Mouse (Mus musculus) erythroblast, embryonic 14.5 days (primary cell): ENCODE data around the gene Kat6b. TPM values are rescaled to one million over a fixed set of nuclear protein-coding genes. Genes with fewer than 3 reads are reported as not detected.
"Not testable (repeated sequence)": the region's sequence is repeated elsewhere in the genome, so short reads cannot be mapped to it uniquely, and the experiment has no call there.

Experiments used
- H3K27me3 ChIP-seq: 2 replicates; pipeline ENCODE4 v1.6.1; 2012; ENCODE audit warnings: inconsistent platforms; ENCODE audit not compliant: control insufficient read depth
- H3K36me3 ChIP-seq: 2 replicates; pipeline ENCODE4 v1.6.1; 2012; ENCODE audit warnings: mild to moderate bottlenecking, inconsistent platforms; ENCODE audit not compliant: control insufficient read depth
- H3K4me1 ChIP-seq: 2 replicates; pipeline ENCODE4 v1.6.1; 2012; ENCODE audit warnings: inconsistent platforms; ENCODE audit not compliant: control insufficient read depth
- H3K4me3 ChIP-seq: replicated peaks from 2 replicates; pipeline ENCODE3; 2012; ENCODE audit warnings: moderate library complexity, mild to moderate bottlenecking, inconsistent platforms
- H3K9me3 ChIP-seq: 2 replicates; pipeline ENCODE4 v1.6.1; 2012; ENCODE audit warnings: low read length, inconsistent platforms, mixed read lengths; ENCODE audit not compliant: control insufficient read depth
- GATA1 ChIP-seq: IDR thresholded peaks from 2 replicates; pipeline ENCODE4 v1.6.1; 2012; ENCODE audit warnings: low read length, inconsistent platforms, mixed read lengths
- TAL1 ChIP-seq: IDR thresholded peaks from 3 replicates; pipeline ENCODE4 v1.6.1; 2012; ENCODE audit warnings: low read length, inconsistent platforms, mixed read lengths
- polyA plus RNA-seq: library from polyadenylated mRNA; stranded (reverse); fragments of >175 nt; gene quantifications from 2 replicates; pipeline ENCODE4 v1.2.3, GENCODE M21; 2012

The Kat6b gene
- polyA plus RNA-seq, 1 experiment: 0.10 TPM

DNA sequence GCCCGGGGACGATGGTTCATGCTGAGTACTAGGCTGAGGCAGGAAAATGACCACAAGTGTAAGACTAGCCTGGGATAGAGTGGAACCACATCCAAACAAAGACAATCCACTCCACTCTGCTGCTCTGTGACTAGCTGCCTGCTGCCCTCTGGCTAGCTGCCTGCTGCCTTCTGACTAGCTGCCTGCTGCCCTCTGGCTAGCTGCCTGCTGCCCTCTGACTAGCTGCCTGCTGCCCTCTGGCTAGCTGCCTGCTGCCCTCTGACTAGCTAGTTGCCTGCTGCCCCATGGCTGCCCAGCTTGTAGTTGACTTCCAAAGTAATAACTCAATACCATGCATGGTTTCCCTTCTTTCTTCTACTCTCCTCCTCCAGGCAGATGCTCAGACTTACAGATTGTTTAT, 4.1 kb upstream of the Kat6b start:
- no peak for TF ChIP-seq TAL1
- no peak for TF ChIP-seq GATA1
- Histone ChIP-seq H3K4me1 (peaks cover 4% of the 10 kb centered on the region), H3K4me3 (no peak overlapping the region), H3K36me3 (no peaks in the 10 kb centered on the region), H3K27me3 (no peaks in the 10 kb centered on the region), H3K9me3 (no peaks in the 10 kb centered on the region)

DNA sequence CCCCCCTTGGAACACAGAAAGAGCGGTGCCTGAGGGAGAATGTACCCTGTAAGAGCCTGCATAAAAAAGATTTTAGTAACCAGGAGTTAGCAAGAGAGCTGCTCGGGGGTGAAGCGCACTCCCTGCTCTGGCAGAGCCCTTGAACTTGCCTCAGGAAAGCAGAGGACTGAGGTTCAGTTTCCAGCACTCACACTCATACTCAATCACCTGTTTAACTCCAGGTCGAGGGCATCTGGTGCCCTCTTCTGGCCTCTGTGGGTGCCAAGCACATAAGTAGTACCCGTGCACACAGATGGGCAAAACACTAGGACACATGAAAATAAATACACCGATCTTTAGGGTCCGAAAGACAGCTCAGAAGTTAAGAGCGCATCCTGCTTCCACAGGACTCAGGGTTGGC, 1.7 kb upstream of the Kat6b start:
- no peaks in the 10 kb centered on the region for H3K36me3 ChIP-seq
- TF ChIP-seq TAL1 (no peak), GATA1 (no peak)
- no peaks in the 10 kb centered on the region for H3K9me3 ChIP-seq
- H3K4me3 ChIP-seq: no peak overlapping the region
- peaks cover 4% of the 10 kb centered on the region for H3K4me1 ChIP-seq
- H3K27me3 ChIP-seq: no peaks in the 10 kb centered on the region

DNA sequence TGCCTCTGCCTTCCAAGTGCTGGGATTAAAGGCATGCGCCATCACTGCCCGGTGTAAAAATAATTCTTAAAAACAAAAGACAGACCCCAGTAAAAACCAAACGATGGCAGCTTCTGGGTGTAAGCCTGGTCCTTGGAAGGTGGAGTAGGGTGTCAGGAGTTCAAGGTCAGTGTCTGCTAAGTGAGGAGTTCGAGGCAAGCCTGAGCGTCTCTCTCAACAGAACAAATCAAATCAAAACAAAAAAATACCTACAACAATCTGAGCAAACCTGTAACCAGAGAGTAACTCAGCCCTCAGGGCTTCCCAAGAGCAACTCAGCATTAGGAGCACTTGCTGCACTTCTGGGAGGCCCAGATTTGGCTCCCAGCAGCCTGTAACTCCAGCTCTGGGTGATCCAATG, 1.0 kb upstream of the Kat6b start:
- TF ChIP-seq TAL1 (no peak), GATA1 (no peak)
- peaks cover 4% of the 10 kb centered on the region for H3K4me1 ChIP-seq
- no peaks in the 10 kb centered on the region for H3K36me3 ChIP-seq
- H3K4me3 ChIP-seq: no peak overlapping the region
- H3K9me3 ChIP-seq: no peaks in the 10 kb centered on the region
- H3K27me3 ChIP-seq: no peaks in the 10 kb centered on the region

DNA sequence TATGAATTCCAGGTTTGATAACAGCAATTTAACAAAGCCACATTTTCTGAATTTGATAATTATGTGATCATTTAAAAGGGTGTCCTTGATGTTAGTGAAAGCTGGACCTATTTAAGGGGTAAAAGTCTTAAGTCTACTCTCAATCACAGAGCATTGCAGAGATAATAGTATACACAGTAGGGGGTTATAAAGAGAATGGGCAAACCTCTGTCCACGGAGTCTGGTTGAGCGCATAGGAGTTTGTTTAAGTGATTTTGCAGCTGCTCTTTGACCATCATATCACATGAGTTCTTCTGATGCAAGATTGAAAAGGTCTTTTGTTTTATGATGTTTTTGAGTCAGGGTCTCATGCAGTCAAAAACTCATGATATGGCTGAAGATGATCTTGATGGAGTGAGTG, 3.0 kb downstream of the Kat6b start:
- Histone ChIP-seq H3K4me1 (no peaks in the 10 kb centered on the region), H3K4me3 (no peak overlapping the region), H3K27me3 (no peaks in the 10 kb centered on the region), H3K36me3 (no peaks in the 10 kb centered on the region), H3K9me3 (no peaks in the 10 kb centered on the region)
- TF ChIP-seq GATA1 (no peak), TAL1 (no peak)

DNA sequence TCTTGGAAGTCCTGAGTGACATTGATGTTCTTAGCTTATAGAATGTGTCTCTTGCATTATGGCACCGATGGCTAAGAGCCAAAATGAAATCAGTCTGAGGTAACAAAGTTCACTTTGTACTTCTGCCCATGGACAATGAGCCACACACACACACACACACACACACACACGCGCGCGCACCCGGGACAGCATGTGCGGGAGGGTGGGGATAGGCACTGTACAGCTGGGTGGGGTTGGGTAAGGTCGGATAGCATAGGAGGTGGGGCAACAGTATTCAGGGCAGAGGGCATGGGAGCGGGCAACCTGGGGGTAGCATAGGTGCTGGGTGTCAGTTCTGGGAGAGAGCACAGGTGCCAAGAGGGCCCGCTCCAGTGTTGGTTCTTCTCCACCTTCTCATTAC, 3.5 kb downstream of the Kat6b start:
- Histone ChIP-seq H3K27me3 (no peaks in the 10 kb centered on the region), H3K9me3 (no peaks in the 10 kb centered on the region), H3K4me1 (no peaks in the 10 kb centered on the region), H3K4me3 (no peak overlapping the region), H3K36me3 (no peaks in the 10 kb centered on the region)
- TF ChIP-seq TAL1 (no peak), GATA1 (no peak)

DNA sequence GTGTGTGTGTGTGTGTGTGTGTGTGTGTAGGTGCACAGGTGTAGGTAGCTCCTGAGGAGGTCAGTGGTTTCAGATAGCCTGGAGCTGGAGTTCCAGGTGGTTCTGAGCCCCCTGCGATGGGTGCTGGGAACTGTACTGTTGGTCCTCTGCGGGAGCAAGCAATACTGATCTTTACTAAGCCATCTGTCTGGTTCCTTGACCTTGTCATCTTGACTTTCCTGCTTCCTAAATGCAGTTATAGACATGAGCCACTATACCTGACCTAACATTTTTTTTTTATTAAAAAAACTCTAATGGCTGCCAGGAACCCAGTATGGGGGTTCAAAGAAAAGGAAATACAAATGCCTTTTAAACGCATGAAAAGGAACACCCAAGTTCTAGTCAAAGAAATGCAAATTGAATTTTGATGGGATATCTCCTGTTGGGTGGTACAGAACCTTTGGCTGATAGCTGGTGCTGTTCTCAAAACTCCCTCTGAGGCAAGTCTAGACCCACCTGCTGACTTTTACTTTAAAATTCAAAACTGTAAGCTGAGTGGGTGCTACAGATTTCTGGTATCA, 4.8 kb downstream of the Kat6b start:
- Histone ChIP-seq H3K4me1 (no peaks in the 10 kb centered on the region), H3K36me3 (no peaks in the 10 kb centered on the region), H3K4me3 (no peak overlapping the region), H3K9me3 (no peaks in the 10 kb centered on the region), H3K27me3 (no peaks in the 10 kb centered on the region)
- TF ChIP-seq TAL1: no peak
- TF ChIP-seq GATA1: no peak

DNA sequence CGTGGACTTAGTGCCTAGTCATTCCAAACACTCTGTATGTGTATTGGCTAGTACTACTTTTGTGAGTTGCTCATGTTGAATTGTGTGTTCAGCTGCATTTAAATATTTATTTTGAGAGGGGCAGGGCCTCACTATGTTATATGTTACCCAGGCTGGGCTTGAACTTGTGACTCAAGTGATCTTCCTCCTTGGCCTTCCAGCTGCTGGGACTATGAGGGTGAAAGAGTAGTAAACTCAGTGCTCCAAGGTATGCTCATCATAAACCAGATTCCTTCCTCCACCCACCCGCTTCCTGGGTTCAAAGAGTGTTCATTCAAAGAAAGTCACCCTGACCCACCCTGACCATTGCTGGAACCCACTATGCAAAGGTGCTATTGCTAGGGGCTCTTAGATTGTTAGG, 5.9 kb downstream of the Kat6b start:
- not testable (repeated sequence) for H3K4me1 ChIP-seq, H3K27me3 ChIP-seq, H3K9me3 ChIP-seq, H3K36me3 ChIP-seq, H3K4me3 ChIP-seq

DNA sequence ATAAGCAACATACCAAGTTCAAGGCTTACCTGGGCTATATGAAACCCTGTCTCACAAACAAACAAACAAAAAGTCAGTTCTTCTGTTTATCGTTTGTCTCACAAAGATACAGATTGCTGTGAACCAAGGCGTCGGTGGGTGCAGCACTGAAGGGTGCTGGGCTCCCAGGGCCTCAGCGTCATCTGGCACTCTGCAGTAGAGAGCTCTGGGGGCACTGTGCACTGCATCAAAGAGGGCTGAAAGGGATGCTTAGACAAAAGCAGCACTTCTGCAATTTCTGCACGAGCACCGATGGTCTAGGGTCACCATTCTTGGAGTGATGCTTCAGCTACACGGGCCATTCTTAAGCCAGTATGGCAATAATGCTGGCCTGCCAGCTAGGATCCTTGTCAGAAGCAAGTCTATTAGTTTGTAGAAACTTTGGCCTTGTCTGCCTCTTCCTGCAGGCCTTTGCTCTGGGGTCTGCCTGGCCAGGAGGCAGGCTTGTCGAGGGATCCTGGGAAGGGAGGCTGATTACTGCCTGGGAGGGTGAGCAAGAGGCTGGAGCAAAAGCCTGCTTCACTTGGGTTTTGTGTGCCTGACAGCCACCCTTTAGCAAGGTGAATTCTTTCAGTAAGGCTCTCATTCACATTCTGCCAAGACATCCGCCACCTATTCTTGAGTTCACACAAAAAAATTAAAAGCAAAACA, 7.3 kb downstream of the Kat6b start:
- not testable (repeated sequence) for H3K4me1 ChIP-seq, H3K36me3 ChIP-seq, H3K27me3 ChIP-seq, H3K4me3 ChIP-seq, H3K9me3 ChIP-seq

DNA sequence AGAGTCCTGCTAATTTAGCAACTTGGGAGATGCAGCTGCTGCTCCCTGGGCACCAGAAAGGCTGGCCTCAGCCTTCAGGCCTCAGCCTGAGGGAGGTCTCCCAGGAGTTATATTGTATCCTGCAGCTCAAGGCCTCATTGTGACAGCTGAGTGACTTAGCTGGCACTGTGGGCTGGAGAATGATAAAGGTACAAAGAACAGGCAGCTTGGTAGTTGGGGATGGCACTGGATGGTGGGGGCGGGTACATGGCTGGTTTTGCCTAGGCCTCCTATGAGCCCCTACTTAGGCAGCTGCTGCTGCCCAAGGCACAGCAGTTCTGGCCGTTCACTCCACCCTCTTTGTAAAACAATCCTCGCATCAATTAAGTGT, 7.9 kb downstream of the Kat6b start:
- H3K9me3 ChIP-seq: no peaks in the 10 kb centered on the region
- H3K4me3 ChIP-seq: no peak overlapping the region
- H3K27me3 ChIP-seq: no peaks in the 10 kb centered on the region
- no peaks in the 10 kb centered on the region for H3K4me1 ChIP-seq
- no peaks in the 10 kb centered on the region for H3K36me3 ChIP-seq
- no peak for TF ChIP-seq GATA1
- TF ChIP-seq TAL1: no peak

DNA sequence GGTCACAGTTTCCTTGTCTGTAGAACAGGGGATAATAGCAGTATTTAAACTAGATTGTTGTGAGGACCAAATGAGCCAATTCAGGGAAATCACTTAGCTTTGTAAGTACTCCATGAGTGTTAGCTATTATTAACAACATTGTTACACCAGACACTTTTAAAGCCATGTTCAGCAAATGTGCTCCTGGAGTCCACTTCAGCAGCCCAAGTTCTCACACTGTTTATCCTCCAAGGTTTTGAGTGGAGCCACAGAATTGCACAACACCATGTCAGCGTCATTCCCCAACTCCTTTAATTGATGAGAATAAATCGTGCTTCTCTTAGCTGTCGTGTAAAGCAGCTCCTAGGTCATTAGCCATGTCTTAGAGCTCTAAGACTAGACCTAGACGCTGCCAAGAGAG, 8.9 kb downstream of the Kat6b start:
- H3K4me3 ChIP-seq: no peak overlapping the region
- TF ChIP-seq GATA1 (no peak), TAL1 (no peak)

More for the DNA sequence above, 8.9 kb downstream of the Kat6b start:
- Histone ChIP-seq H3K9me3 (no peaks in the 10 kb centered on the region), H3K36me3 (no peaks in the 10 kb centered on the region), H3K4me1 (no peaks in the 10 kb centered on the region), H3K27me3 (peaks cover 3% of the 10 kb centered on the region)
